Mouse (Mus musculus) heart, adult 2 months (tissue): ENCODE measurements around the gene Cxcl14.

Experiments
- CTCF ChIP-seq: fragments of 200-600 bp; IDR thresholded peaks from 2 replicates; pipeline ENCODE4 v1.8.1; 2022; ENCODE audit warnings: antibody characterized with exemption, mild to moderate bottlenecking, moderate library complexity
- POLR2A ChIP-seq: fragments of 200-500 bp; IDR thresholded peaks from 2 replicates; pipeline ENCODE4 v1.6.1; 2011; ENCODE audit warnings: mild to moderate bottlenecking, low read depth, low read length, control low read depth; ENCODE audit not compliant: insufficient read depth

DNA sequence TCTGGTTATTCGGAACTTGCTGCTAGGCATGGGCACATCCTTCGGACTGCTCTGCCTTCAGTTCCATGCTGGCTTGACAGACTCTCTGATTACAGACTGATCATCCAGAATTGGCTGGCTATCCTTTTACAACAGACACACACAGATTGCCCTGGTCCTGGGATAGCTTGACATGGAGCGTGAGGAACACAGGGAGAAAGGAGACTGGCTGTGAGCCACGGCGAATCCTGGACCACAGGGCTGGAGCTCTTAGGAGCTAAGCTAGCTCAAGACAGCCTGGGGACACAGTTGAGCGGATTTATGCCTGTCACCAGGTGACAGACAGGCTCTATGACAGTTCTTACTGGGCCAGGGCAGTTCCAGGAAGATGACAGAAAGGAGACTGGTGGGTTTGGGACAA is 36.0 kb upstream of the Cxcl14 start:
- TF ChIP-seq POLR2A = no peak
- no peak for TF ChIP-seq CTCF
